Comparison of ENCODE assay signal across 14 mouse cellular contexts in the genomic region with DNA sequence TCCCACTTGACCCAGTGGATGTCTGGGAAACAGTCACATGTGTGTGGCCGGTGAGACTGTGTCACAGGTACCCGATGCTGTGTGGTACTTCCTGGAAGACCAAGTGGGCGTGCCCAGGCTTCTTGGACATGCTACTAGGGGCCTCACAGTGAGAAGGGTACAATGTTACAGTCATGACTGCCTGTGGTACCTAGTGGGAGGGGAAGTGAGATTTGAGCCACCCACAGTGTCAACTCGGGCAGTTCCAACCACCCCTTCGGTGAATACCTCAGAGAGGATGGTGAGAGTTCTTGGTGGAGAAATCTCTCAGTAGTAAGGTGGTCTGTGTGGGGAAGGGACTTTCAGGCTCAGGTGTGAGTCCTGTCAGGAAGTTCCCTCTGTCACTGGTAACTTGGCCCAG.
"Had no signal": no experiment of that assay in that cellular context is flagged by ENCODE, and none has a peak within 500 bp of the region (broad histone marks: within the 10 kb centered on the region; RNA-seq: fewer than 3 reads in every experiment).

No protein-coding gene starts in this region.

- H3K36me3 ChIP-seq: limb, embryonic 10.5 days; liver, embryonic 15.5 days; neural tube, embryonic 13.5 days had no signal

- ATAC-seq: intestine, embryonic 16.5 days; lung, postnatal 0 days had no signal

- DNase-seq: kidney, adult 9 months; kidney, postnatal 10 days; kidney, postnatal 4 days; lung, adult 2 months; lung, postnatal 36 days; midbrain, embryonic 14.5 days; retina, postnatal 1 day; right cerebral cortex, postnatal 4 days; spleen, adult 18-20 months had no signal
